Mouse (Mus musculus): Measurements from ENCODE around the gene Tmtc2.

- TF ChIP-seq CTCF (IDR thresholded peaks at IDR 0.05; ENCODE audit: borderline replicate concordance, control insufficient read depth, extremely low read depth, insufficient read depth, low read length, poor library complexity) (no peak), POLR2A (IDR thresholded peaks at IDR 0.05; ENCODE audit: control insufficient read depth, extremely low read depth, insufficient read depth, low read length, poor library complexity) (no peak)
Observed at GRCm38 (mm10) chr10:105201491-105201890, 372.8 kb downstream of the Tmtc2 start.
